Mouse (Mus musculus): Measurements from ENCODE around the gene Agtr1b. TPM values are rescaled to one million over a fixed set of nuclear protein-coding genes. Genes with fewer than 3 reads are reported as not detected.

The Agtr1b gene
- polyA plus RNA-seq, 1 experiment from 2014 or later, result not detected

DNA sequence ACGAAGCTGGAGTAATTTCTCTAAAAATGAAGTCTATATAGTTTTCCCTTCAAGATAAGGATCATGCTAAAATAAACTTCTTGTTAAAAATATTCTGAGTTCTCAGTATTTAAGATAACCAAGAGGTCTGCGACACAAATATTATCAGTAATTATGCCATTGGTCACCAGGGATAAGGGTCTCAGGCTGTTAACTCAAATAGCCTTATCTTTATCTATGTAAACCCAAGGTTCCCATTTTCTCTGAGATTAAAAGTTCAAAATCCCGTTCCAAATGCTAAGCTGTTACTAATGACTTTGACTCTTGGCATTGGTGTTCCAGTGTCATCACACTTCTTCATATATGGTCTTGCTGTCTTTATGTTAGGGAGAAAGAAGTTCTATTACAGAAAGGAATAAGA is 71.4 kb downstream of the Agtr1b start:
- no peak for ATAC-seq (ENCODE audit: low read depth)
- no peaks in the 10 kb centered on the region for H3K4me1 ChIP-seq (ENCODE audit: control insufficient read depth, low read depth, low read length)
- no peaks in the 10 kb centered on the region for H3K9me3 ChIP-seq (replicated peaks; ENCODE audit: control insufficient read depth, low read length)
- no peak overlapping the region for H3K4me3 ChIP-seq (ENCODE audit: low read depth, low read length)
- H3K36me3 ChIP-seq (ENCODE audit: control insufficient read depth, insufficient read depth), result no peaks in the 10 kb centered on the region
- no peak overlapping the region for H3K4me2 ChIP-seq (ENCODE audit: low read depth, low read length)
- no peak overlapping the region for H3K9ac ChIP-seq (ENCODE audit: low read depth, low read length)
- H3K27ac ChIP-seq (ENCODE audit: low read length), result no peak overlapping the region
- 25% methylated on average over 3 of the region's 3 CpGs for WGBS (ENCODE audit: insufficient replicate concordance)
- H3K27me3 ChIP-seq (ENCODE audit: control insufficient read depth, insufficient read depth, low read depth, low read length), result no peaks in the 10 kb centered on the region

DNA sequence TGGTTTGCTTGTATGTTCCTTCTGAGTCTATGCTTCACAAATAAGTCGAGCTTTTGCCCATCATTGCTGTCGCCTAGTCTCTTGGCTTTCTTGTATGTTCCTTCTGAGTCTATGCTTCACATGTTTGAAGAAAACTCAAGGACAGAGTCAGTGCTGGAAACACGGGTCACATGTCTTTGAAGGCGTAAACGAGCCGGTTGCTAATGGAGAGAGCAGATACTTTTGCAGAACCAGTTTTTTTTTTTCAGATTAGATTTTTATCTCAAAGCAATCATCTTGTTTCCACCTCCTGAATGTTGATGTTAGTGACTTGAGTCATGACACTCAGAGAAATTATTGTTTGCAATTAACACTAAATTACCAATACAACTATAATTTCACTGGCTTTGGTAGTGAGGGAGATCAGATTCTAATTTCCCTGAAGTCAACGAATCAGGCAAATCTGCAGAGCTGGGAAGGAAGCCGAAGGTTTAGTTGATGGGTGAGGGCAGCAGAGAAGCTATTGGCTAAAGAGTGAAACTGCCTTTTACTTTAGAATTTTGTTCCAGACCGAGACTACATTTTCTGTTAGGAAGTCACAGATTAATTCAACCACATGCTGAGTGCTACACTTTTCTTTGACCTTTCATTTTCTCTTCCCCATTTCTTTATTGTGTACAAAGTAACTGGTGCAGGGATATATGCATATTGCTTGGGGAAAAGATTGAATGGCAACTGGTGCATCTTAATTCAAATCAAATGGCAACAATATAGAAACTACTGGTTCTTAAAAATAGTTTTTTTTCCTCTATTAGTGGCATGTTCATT is 72.2 kb downstream of the Agtr1b start:
- H3K4me2 ChIP-seq (ENCODE audit: low read depth, low read length), result no peak overlapping the region
- no peak overlapping the region for H3K9ac ChIP-seq (ENCODE audit: low read depth, low read length)
- H3K4me1 ChIP-seq (ENCODE audit: control insufficient read depth, low read depth, low read length), result no peaks in the 10 kb centered on the region
- no peak overlapping the region for H3K4me3 ChIP-seq (ENCODE audit: low read depth, low read length)
- H3K9me3 ChIP-seq (replicated peaks; ENCODE audit: control insufficient read depth, low read length), result no peaks in the 10 kb centered on the region
- H3K27ac ChIP-seq (ENCODE audit: low read length), result no peak overlapping the region
- no peaks in the 10 kb centered on the region for H3K27me3 ChIP-seq (ENCODE audit: control insufficient read depth, insufficient read depth, low read depth, low read length)
- WGBS (ENCODE audit: insufficient replicate concordance), result 62% methylated on average over 9 of the region's 9 CpGs
- H3K36me3 ChIP-seq (ENCODE audit: control insufficient read depth, insufficient read depth), result no peaks in the 10 kb centered on the region
- ATAC-seq (ENCODE audit: low read depth), result no peak

GRCm38 (mm10) chr3:20291370-20291769 is 75.6 kb downstream of the Agtr1b start:
- H3K4me2 ChIP-seq (ENCODE audit: low read depth, low read length), result no peak overlapping the region
- H3K9ac ChIP-seq (ENCODE audit: low read depth, low read length), result no peak overlapping the region
- no peaks in the 10 kb centered on the region for H3K27me3 ChIP-seq (ENCODE audit: control insufficient read depth, insufficient read depth, low read depth, low read length)
- no peaks in the 10 kb centered on the region for H3K36me3 ChIP-seq (ENCODE audit: control insufficient read depth, insufficient read depth)
- H3K9me3 ChIP-seq (replicated peaks; ENCODE audit: control insufficient read depth, low read length), result no peaks in the 10 kb centered on the region
- no peak for ATAC-seq (ENCODE audit: low read depth)
- no peak overlapping the region for H3K27ac ChIP-seq (ENCODE audit: low read length)
- no peak overlapping the region for H3K4me3 ChIP-seq (ENCODE audit: low read depth, low read length)
- no peaks in the 10 kb centered on the region for H3K4me1 ChIP-seq (ENCODE audit: control insufficient read depth, low read depth, low read length)

- H3K4me3 ChIP-seq (ENCODE audit: low read depth, low read length), result no peak overlapping the region
- no peak overlapping the region for H3K9ac ChIP-seq (ENCODE audit: low read depth, low read length)
- 70% methylated on average over 2 of the region's 2 CpGs for WGBS (ENCODE audit: insufficient replicate concordance)
- H3K27me3 ChIP-seq (ENCODE audit: control insufficient read depth, insufficient read depth, low read depth, low read length), result no peaks in the 10 kb centered on the region
- H3K4me1 ChIP-seq (ENCODE audit: control insufficient read depth, low read depth, low read length), result no peaks in the 10 kb centered on the region
- H3K27ac ChIP-seq (ENCODE audit: low read length), result no peak overlapping the region
- ATAC-seq (ENCODE audit: low read depth), result no peak
- H3K4me2 ChIP-seq (ENCODE audit: low read depth, low read length), result no peak overlapping the region
- H3K9me3 ChIP-seq (replicated peaks; ENCODE audit: control insufficient read depth, low read length), result no peaks in the 10 kb centered on the region
- no peaks in the 10 kb centered on the region for H3K36me3 ChIP-seq (ENCODE audit: control insufficient read depth, insufficient read depth)
Observed at GRCm38 (mm10) chr3:20288761-20289160, 78.2 kb downstream of the Agtr1b start.

DNA sequence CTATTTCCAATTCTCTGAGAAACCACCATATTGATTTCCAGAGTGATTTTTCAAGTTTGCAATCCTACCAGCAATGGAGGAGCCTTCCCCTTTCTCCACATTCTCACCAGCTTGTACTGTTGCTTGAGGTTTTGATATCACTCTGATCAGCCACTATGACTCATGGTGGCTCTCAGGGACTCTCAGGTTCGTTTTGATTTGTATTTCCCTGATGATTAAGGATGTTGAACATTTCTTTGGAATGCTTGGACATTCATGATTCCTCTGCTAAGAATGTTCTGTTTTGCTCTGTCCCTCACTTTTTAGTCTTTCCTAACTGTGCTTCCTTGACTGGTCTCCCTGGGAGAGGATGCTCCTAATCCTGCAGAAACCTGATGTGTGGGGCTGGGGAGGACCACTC is 85.2 kb downstream of the Agtr1b start:
- ATAC-seq (ENCODE audit: low read depth), result no peak
- no peaks in the 10 kb centered on the region for H3K9me3 ChIP-seq (replicated peaks; ENCODE audit: control insufficient read depth, low read length)
- H3K9ac ChIP-seq (ENCODE audit: low read depth, low read length), result no peak overlapping the region
- WGBS (ENCODE audit: insufficient replicate concordance), result 36% methylated on average over 1 of the region's 1 CpGs
- no peaks in the 10 kb centered on the region for H3K27me3 ChIP-seq (ENCODE audit: control insufficient read depth, insufficient read depth, low read depth, low read length)
- no peaks in the 10 kb centered on the region for H3K36me3 ChIP-seq (ENCODE audit: control insufficient read depth, insufficient read depth)
- no peak overlapping the region for H3K4me2 ChIP-seq (ENCODE audit: low read depth, low read length)
- H3K4me1 ChIP-seq (ENCODE audit: control insufficient read depth, low read depth, low read length), result no peaks in the 10 kb centered on the region
- H3K4me3 ChIP-seq (ENCODE audit: low read depth, low read length), result no peak overlapping the region
- H3K27ac ChIP-seq (ENCODE audit: low read length), result no peak overlapping the region

DNA sequence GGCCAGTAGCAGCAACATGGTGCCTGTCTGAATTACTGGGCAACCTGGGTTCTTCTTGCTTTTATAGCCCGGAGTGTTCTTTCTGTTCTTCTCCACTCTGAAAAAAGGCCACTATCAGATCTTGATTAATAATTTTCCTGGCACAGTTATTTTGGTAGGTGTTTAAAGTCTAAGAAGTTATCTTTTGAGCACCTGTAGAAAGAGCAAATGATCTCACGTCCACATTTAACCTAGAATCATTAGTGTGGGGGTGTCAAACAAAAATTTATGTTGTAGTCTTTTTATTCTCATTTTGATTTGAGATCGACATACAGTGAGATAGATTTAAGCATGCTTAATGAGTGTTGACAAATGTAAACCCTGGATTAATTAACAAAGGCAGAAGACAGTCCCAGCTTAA is 91.3 kb downstream of the Agtr1b start, which contains the start of gene Cpb1:
Gene Cpb1 (minus strand): TSS at position 101 of the 400 bp plus-strand sequence.
- Histone ChIP-seq H3K4me3 (ENCODE audit: low read depth, low read length) (no peak within 1 kb of the TSS), H3K27ac (ENCODE audit: low read length) (no peak within 1 kb of the TSS), H3K9ac (ENCODE audit: low read depth, low read length) (no peak within 1 kb of the TSS), H3K27me3 (ENCODE audit: control insufficient read depth, insufficient read depth, low read depth, low read length) (no peaks in the 10 kb centered on the region), H3K4me2 (ENCODE audit: low read depth, low read length) (no peak within 1 kb of the TSS), H3K4me1 (ENCODE audit: control insufficient read depth, low read depth, low read length) (no peaks in the 10 kb centered on the region), H3K9me3 (replicated peaks; ENCODE audit: control insufficient read depth, low read length) (no peaks in the 10 kb centered on the region), H3K36me3 (ENCODE audit: control insufficient read depth, insufficient read depth) (no peaks in the 10 kb centered on the region)
- no peak for ATAC-seq (ENCODE audit: low read depth)
- WGBS (ENCODE audit: insufficient replicate concordance), result 59% methylated on average over 3 of the region's 3 CpGs

Other genes starting within 250 kb of the Agtr1b start
- 16.9 and 18.2 TPM in 2 replicates for gene Gyg, start 211.9 kb downstream of the Agtr1b start, polyA plus RNA-seq (2015; fragmentation: Nextera tagmentation; extraction: Ambion mirVana)
- 2.3 and 2.7 TPM in 2 replicates for gene Cpa3, start 125.0 kb downstream of the Agtr1b start, polyA plus RNA-seq (2015; fragmentation: Nextera tagmentation; extraction: Ambion mirVana)
- 0.22 and 2.1 TPM in 2 replicates for gene Cpb1, start 91.4 kb downstream of the Agtr1b start, polyA plus RNA-seq (2015; fragmentation: Nextera tagmentation; extraction: Ambion mirVana)